Mouse (Mus musculus) T-helper 2 cell (primary cell): ENCODE results near the gene Ccnc.
"Not testable (repeated sequence)": the region's sequence is repeated elsewhere in the genome, so short reads cannot be mapped to it uniquely, and the experiment has no call there.

Experiments used
- in situ Hi-C: fragments of 300-600 bp; cut with MboI, MseI; formaldehyde crosslinking; loops from one replicate; pipeline ENCODE4 v1.15.1; 2025; ENCODE audit warnings: high pct_unique_total_duplicates

The Ccnc gene

GRCm38 (mm10) chr4:21726912-21727614 is 438 bp upstream of the Ccnc start:
- in situ Hi-C loops: no loop called here

GRCm38 (mm10) chr4:21739169-21739568 is 11.7 kb downstream of the Ccnc start:
- in situ Hi-C loops: no loop called here

- in situ Hi-C loops: not testable (repeated sequence)
Observed at GRCm38 (mm10) chr4:21744142-21744541, 16.6 kb downstream of the Ccnc start.

GRCm38 (mm10) chr4:21745723-21746122 is 18.2 kb downstream of the Ccnc start:
- in situ Hi-C loops: loop anchor here (5.0 kb wide), 1 partner anchor 72 kb away; no protein-coding TSS in a partner anchor

- in situ Hi-C loops: no loop called here
Observed at GRCm38 (mm10) chr4:21755123-21755789, 27.8 kb downstream of the Ccnc start.

GRCm38 (mm10) chr4:21758860-21759259 is 31.4 kb downstream of the Ccnc start:
- in situ Hi-C loops: no loop called here

GRCm38 (mm10) chr4:21761416-21762160 is 34.1 kb downstream of the Ccnc start:
- in situ Hi-C loops: no loop called here

GRCm38 (mm10) chr4:21763827-21764226 is 36.3 kb downstream of the Ccnc start:
- in situ Hi-C loops: no loop called here

GRCm38 (mm10) chr4:21766171-21766862 is 38.8 kb downstream of the Ccnc start:
- in situ Hi-C loops: no loop called here

- in situ Hi-C loops: no loop called here
Observed at GRCm38 (mm10) chr4:21766863-21767304, 39.4 kb downstream of the Ccnc start, which contains the start of the genes Usp45 and Tstd3. Gene Usp45, plus strand, starts transcription at chr4:21767156. Gene Tstd3, minus strand, starts transcription at chr4:21767212.

- in situ Hi-C loops: no loop called here
Observed at GRCm38 (mm10) chr4:21771064-21771463, 43.6 kb downstream of the Ccnc start.

- in situ Hi-C loops: no loop called here
Observed at GRCm38 (mm10) chr4:21772306-21772705, 44.8 kb downstream of the Ccnc start.

GRCm38 (mm10) chr4:21776091-21776945 is 48.8 kb downstream of the Ccnc start:
- in situ Hi-C loops: no loop called here

GRCm38 (mm10) chr4:21776946-21777265 is 49.4 kb downstream of the Ccnc start:
- in situ Hi-C loops: no loop called here

GRCm38 (mm10) chr4:21780816-21781726 is 53.6 kb downstream of the Ccnc start:
- in situ Hi-C loops: no loop called here

GRCm38 (mm10) chr4:21786268-21786667 is 58.8 kb downstream of the Ccnc start:
- in situ Hi-C loops: no loop called here

GRCm38 (mm10) chr4:21788903-21789302 is 61.4 kb downstream of the Ccnc start:
- in situ Hi-C loops: no loop called here

- in situ Hi-C loops: no loop called here
Observed at GRCm38 (mm10) chr4:21789836-21790235, 62.3 kb downstream of the Ccnc start.

GRCm38 (mm10) chr4:21793631-21794030 is 66.1 kb downstream of the Ccnc start:
- in situ Hi-C loops: no loop called here

- in situ Hi-C loops: no loop called here
Observed at GRCm38 (mm10) chr4:21801013-21801412, 73.5 kb downstream of the Ccnc start.
